In genomic region chr19:53838850-53839249, GRCm38 (mm10) we compare ENCODE assay signal across 8 mouse cellular contexts. TPM values are rescaled to one million over a fixed set of nuclear protein-coding genes. Genes with fewer than 3 reads are reported as not detected.
DNase-seq lines count a peak whose midpoint lies in the region; ATAC-seq lines count a peak whose summit lies in the region.
"Had no signal": no experiment of that assay in that cellular context is flagged by ENCODE, and none has a peak within 500 bp of the region (broad histone marks: within the 10 kb centered on the region; RNA-seq: fewer than 3 reads in every experiment).

No protein-coding gene starts in this region.

- no peak overlapping the region for H3K4me3 ChIP-seq in kidney, embryonic 14.5 days (ENCODE audit: low read length)
- H3K4me3 ChIP-seq in embryonic facial prominence, embryonic 15.5 days (replicated peaks), result no peak overlapping the region

- ATAC-seq in kidney, embryonic 14.5 days (ENCODE audit: low FRiP score, low TSS enrichment), result peak; percentile 68; the same call in 1 of the 2 replicates
- peak; percentile 33 for ATAC-seq in activated CD4-positive, CD25-positive, alpha-beta regulatory T cell, adult 4 months
- peak; percentile 62; the same call in 1 of the 2 replicates for ATAC-seq in embryonic facial prominence, embryonic 15.5 days (ENCODE audit: insufficient number of reproducible peaks, low FRiP score, low TSS enrichment, low read depth)

- no peak for DNase-seq in kidney, adult 11 months
- DNase-seq in retina, embryonic 14.5 days (ENCODE audit: low spot score), result peak; percentile 34
- no peak for DNase-seq in adrenal gland, postnatal 36 days
- no peak for DNase-seq in left cerebral cortex, postnatal 10 days (ENCODE audit: extremely low spot score in 1 of 2, low spot score in 2 of 2)

- no peaks in the 10 kb centered on the region for H3K27me3 ChIP-seq in kidney, embryonic 14.5 days (ENCODE audit: control insufficient read depth, insufficient read depth, low read length)
- H3K27me3 ChIP-seq in embryonic facial prominence, embryonic 15.5 days, result no peaks in the 10 kb centered on the region

- no peak overlapping the region for H3K4me2 ChIP-seq in kidney, embryonic 14.5 days (replicated peaks; ENCODE audit: low read depth, low read length)
- H3K4me2 ChIP-seq in embryonic facial prominence, embryonic 15.5 days (replicated peaks), result no peak overlapping the region

- intact Hi-C loops in left cerebral cortex, postnatal 10 days (cut with DNase I), result no loop called here

- no peak overlapping the region for H3K9ac ChIP-seq in kidney, embryonic 14.5 days (ENCODE audit: low read depth, low read length)
- H3K9ac ChIP-seq in embryonic facial prominence, embryonic 15.5 days, result no peak overlapping the region

- H3K27ac ChIP-seq in kidney, embryonic 14.5 days (ENCODE audit: low read depth, low read length), result no peak overlapping the region
- peak overlapping the region; percentile 80 for H3K27ac ChIP-seq in embryonic facial prominence, embryonic 15.5 days (replicated peaks)
- H3K27ac ChIP-seq: macrophage had no signal

- H3K9me3 ChIP-seq in kidney, embryonic 14.5 days (ENCODE audit: control insufficient read depth, low read length), result no peaks in the 10 kb centered on the region
- no peaks in the 10 kb centered on the region for H3K9me3 ChIP-seq in embryonic facial prominence, embryonic 15.5 days (replicated peaks)

- H3K4me1 ChIP-seq in kidney, embryonic 14.5 days (ENCODE audit: control insufficient read depth, insufficient read depth, low read length), result peaks cover 9% of the 10 kb centered on the region; the same call in 1 of the 2 replicates
- H3K4me1 ChIP-seq in embryonic facial prominence, embryonic 15.5 days, result peaks cover 27% of the 10 kb centered on the region

- 60% methylated on average over 9 of the region's 9 CpGs for WGBS in kidney, embryonic 14.5 days
- WGBS in embryonic facial prominence, embryonic 15.5 days, result 33% methylated on average over 9 of the region's 9 CpGs

- H3K36me3 ChIP-seq in kidney, embryonic 14.5 days (ENCODE audit: control insufficient read depth, insufficient read depth, low read length), result no peaks in the 10 kb centered on the region
- no peaks in the 10 kb centered on the region for H3K36me3 ChIP-seq in embryonic facial prominence, embryonic 15.5 days

RNA-seq across cellular contexts. Expression of gene Pdcd4, which starts 53.2 kb away (rescaled TPM):
- 134 and 136 TPM in 2 replicates for polyA plus RNA-seq in kidney, embryonic 14.5 days (2014; fragmentation: Nextera tagmentation; extraction: Ambion mirVana)
- 100 to 1,000 TPM; 479 to 707 TPM for polyA plus RNA-seq in activated CD4-positive, CD25-positive, alpha-beta regulatory T cell, adult 4 months (2017; shearing (Covaris generic))
- polyA plus RNA-seq in embryonic facial prominence, embryonic 15.5 days (2015; fragmentation: Nextera tagmentation; extraction: Ambion mirVana), result 111 and 122 TPM in 2 replicates
- total RNA-seq in adrenal gland, postnatal 36 days (2021), result 100 to 1,000 TPM in 1 of 2 experiments, 10 to 100 TPM in 1; 83.2 to 121 TPM
- total RNA-seq in left cerebral cortex, postnatal 10 days (2021), result 100 to 1,000 TPM in 1 of 2 experiments, 10 to 100 TPM in 1; 92.7 to 103 TPM
